Mouse (Mus musculus) ES-E14 (cell line): Measurements from ENCODE around the gene Gys2.

Experiments used
- CHD2 ChIP-seq: IDR thresholded peaks from 2 replicates; pipeline ENCODE4 v1.6.1; 2014; ENCODE audit warnings: mild to moderate bottlenecking, low read depth, low read length, inconsistent platforms
- MAFK ChIP-seq: IDR thresholded peaks from 2 replicates; pipeline ENCODE4 v1.6.1; 2014; ENCODE audit warnings: mild to moderate bottlenecking, low read depth, low read length, inconsistent platforms; ENCODE audit not compliant: insufficient read depth

DNA sequence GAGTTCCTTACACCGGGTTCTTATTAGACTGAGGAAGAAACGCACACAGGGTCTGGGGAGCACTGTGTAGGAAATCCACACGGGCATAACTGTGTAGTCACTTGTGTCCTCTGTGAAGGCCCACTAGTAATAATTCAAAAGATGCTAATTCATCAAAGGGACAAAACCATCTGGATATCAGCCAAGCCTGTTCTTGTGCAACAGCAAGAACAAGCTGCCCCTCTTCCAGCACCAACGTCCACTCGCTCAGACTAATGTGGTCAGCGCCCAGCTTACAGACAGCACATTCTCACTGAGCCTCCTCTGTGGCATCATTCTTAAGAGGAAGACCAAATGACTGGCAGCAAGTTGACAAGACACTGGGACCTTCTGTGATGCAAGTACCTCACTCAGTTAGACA, 92.9 kb downstream of the Gys2 start:
- TF ChIP-seq MAFK (no peak), CHD2 (no peak)
